Mouse (Mus musculus): ENCODE measurements around the gene Nedd8. TPM values are rescaled to one million over a fixed set of nuclear protein-coding genes. Genes with fewer than 3 reads are reported as not detected.
A peak's percentile ranks its signal among the peaks of the same experiment; 100 is the strongest.

Gene Nedd8
- polyA plus RNA-seq, 1 experiment = 478 TPM

- Histone ChIP-seq H3K36me3 (ENCODE audit: control insufficient read depth, insufficient read depth) (peaks cover 23% of the 10 kb centered on the region), H3K27me3 (ENCODE audit: control insufficient read depth, insufficient read depth, insufficient read length) (no peaks in the 10 kb centered on the region), H3K4me3 (ENCODE audit: insufficient read depth, poor library complexity, severe bottlenecking) (peak within 1 kb of the TSS; percentile 42), H3K79me2 (ENCODE audit: control insufficient read depth, insufficient read depth) (peaks cover 13% of the 10 kb centered on the region), H3ac (ENCODE audit: control insufficient read depth, insufficient read length, low read depth) (peak within 1 kb of the TSS; percentile 73), H3K79me3 (ENCODE audit: low read depth) (no peaks in the 10 kb centered on the region)
- TF ChIP-seq CTCF (IDR thresholded peaks at IDR 0.05; ENCODE audit: control insufficient read depth, insufficient read depth, insufficient read length) (peak; percentile 73), FOSL1 (IDR thresholded peaks at IDR 0.05; ENCODE audit: insufficient read depth, low read length, poor library complexity, severe bottlenecking) (no peak)
These were observed 11.9 kb downstream of the Nedd8 start, which contains the start of gene Mdp1 for GRCm38 (mm10) chr14:55659960-55660573. Gene Mdp1 (minus strand): TSS chr14:55660508.

GRCm38 (mm10) chr14:55658011-55658410, 13.9 kb downstream of the Nedd8 start:
- no peak overlapping the region for H3ac ChIP-seq (ENCODE audit: control insufficient read depth, insufficient read length, low read depth)
- peaks cover 15% of the 10 kb centered on the region for H3K36me3 ChIP-seq (ENCODE audit: control insufficient read depth, insufficient read depth)
- H3K79me2 ChIP-seq (ENCODE audit: control insufficient read depth, insufficient read depth) = no peaks in the 10 kb centered on the region
- TF ChIP-seq CEBPB (IDR thresholded peaks at IDR 0.05; ENCODE audit: low read depth) = no peak
- no peak for TF ChIP-seq MYOD1 (IDR thresholded peaks at IDR 0.05; ENCODE audit: control insufficient read depth, insufficient read length, low read depth)
- TF ChIP-seq USF1 (IDR thresholded peaks at IDR 0.05; ENCODE audit: low read depth) = no peak
- no peak for TF ChIP-seq FOSL1 (IDR thresholded peaks at IDR 0.05; ENCODE audit: insufficient read depth, low read length, poor library complexity, severe bottlenecking)
- TF ChIP-seq MYOG (IDR thresholded peaks at IDR 0.05; ENCODE audit: control insufficient read depth, extremely low read depth, insufficient read length) = no peak
- no peak for TF ChIP-seq CTCF (IDR thresholded peaks at IDR 0.05; ENCODE audit: control insufficient read depth, insufficient read depth, insufficient read length)
- no peak for TF ChIP-seq MAX (IDR thresholded peaks at IDR 0.05)
- H3K27me3 ChIP-seq (ENCODE audit: control insufficient read depth, insufficient read depth, insufficient read length) = no peaks in the 10 kb centered on the region
- no peak overlapping the region for H3K4me3 ChIP-seq (ENCODE audit: insufficient read depth, poor library complexity, severe bottlenecking)
- no peaks in the 10 kb centered on the region for H3K79me3 ChIP-seq (ENCODE audit: low read depth)

- no peaks in the 10 kb centered on the region for H3K79me3 ChIP-seq (ENCODE audit: low read depth)
- H3K79me2 ChIP-seq (ENCODE audit: control insufficient read depth, insufficient read depth) = no peaks in the 10 kb centered on the region
- no peak overlapping the region for H3ac ChIP-seq (ENCODE audit: control insufficient read depth, insufficient read length, low read depth)
- no peak overlapping the region for H3K4me3 ChIP-seq (ENCODE audit: insufficient read depth, poor library complexity, severe bottlenecking)
- H3K27me3 ChIP-seq (ENCODE audit: control insufficient read depth, insufficient read depth, insufficient read length) = no peaks in the 10 kb centered on the region
- TF ChIP-seq CTCF (IDR thresholded peaks at IDR 0.05; ENCODE audit: control insufficient read depth, insufficient read depth, insufficient read length) (no peak), CEBPB (IDR thresholded peaks at IDR 0.05; ENCODE audit: low read depth) (no peak), MAX (IDR thresholded peaks at IDR 0.05) (no peak), MYOG (IDR thresholded peaks at IDR 0.05; ENCODE audit: control insufficient read depth, extremely low read depth, insufficient read length) (no peak), USF1 (IDR thresholded peaks at IDR 0.05; ENCODE audit: low read depth) (no peak), FOSL1 (IDR thresholded peaks at IDR 0.05; ENCODE audit: insufficient read depth, low read length, poor library complexity, severe bottlenecking) (no peak), MYOD1 (IDR thresholded peaks at IDR 0.05; ENCODE audit: control insufficient read depth, insufficient read length, low read depth) (no peak)
- H3K36me3 ChIP-seq (ENCODE audit: control insufficient read depth, insufficient read depth) = peaks cover 6% of the 10 kb centered on the region
These were observed 15.0 kb downstream of the Nedd8 start for GRCm38 (mm10) chr14:55656935-55657334.

GRCm38 (mm10) chr14:55651528-55651927, 20.4 kb downstream of the Nedd8 start:
- no peaks in the 10 kb centered on the region for H3K79me3 ChIP-seq (ENCODE audit: low read depth)
- TF ChIP-seq FOSL1 (IDR thresholded peaks at IDR 0.05; ENCODE audit: insufficient read depth, low read length, poor library complexity, severe bottlenecking) = no peak
- TF ChIP-seq MAX (IDR thresholded peaks at IDR 0.05) = no peak

GRCm38 (mm10) chr14:55649884-55650283, 22.0 kb downstream of the Nedd8 start, which contains the start of gene Tssk4:
Gene Tssk4 (plus strand): TSS chr14:55650184.
- peaks cover 8% of the 10 kb centered on the region for H3K79me3 ChIP-seq (ENCODE audit: low read depth)
- H3K4me3 ChIP-seq (ENCODE audit: insufficient read depth, poor library complexity, severe bottlenecking) = no peak within 1 kb of the TSS
- no peak within 1 kb of the TSS for H3ac ChIP-seq (ENCODE audit: control insufficient read depth, insufficient read length, low read depth)
- H3K36me3 ChIP-seq (ENCODE audit: control insufficient read depth, insufficient read depth) = no peaks in the 10 kb centered on the region
- H3K79me2 ChIP-seq (ENCODE audit: control insufficient read depth, insufficient read depth) = peaks cover 24% of the 10 kb centered on the region
- H3K27me3 ChIP-seq (ENCODE audit: control insufficient read depth, insufficient read depth, insufficient read length) = no peaks in the 10 kb centered on the region
- TF ChIP-seq FOSL1 (IDR thresholded peaks at IDR 0.05; ENCODE audit: insufficient read depth, low read length, poor library complexity, severe bottlenecking) = no peak
- no peak for TF ChIP-seq CEBPB (IDR thresholded peaks at IDR 0.05; ENCODE audit: low read depth)
- TF ChIP-seq MAX (IDR thresholded peaks at IDR 0.05) = no peak
- no peak for TF ChIP-seq CTCF (IDR thresholded peaks at IDR 0.05; ENCODE audit: control insufficient read depth, insufficient read depth, insufficient read length)
- TF ChIP-seq MYOG (IDR thresholded peaks at IDR 0.05; ENCODE audit: control insufficient read depth, extremely low read depth, insufficient read length) = no peak

More at GRCm38 (mm10) chr14:55651528-55651927, 20.4 kb downstream of the Nedd8 start:
- Histone ChIP-seq H3K36me3 (ENCODE audit: control insufficient read depth, insufficient read depth) (no peaks in the 10 kb centered on the region), H3K4me3 (ENCODE audit: insufficient read depth, poor library complexity, severe bottlenecking) (no peak overlapping the region), H3K27me3 (ENCODE audit: control insufficient read depth, insufficient read depth, insufficient read length) (no peaks in the 10 kb centered on the region), H3ac (ENCODE audit: control insufficient read depth, insufficient read length, low read depth) (no peak overlapping the region), H3K79me2 (ENCODE audit: control insufficient read depth, insufficient read depth) (peaks cover 8% of the 10 kb centered on the region)

- Histone ChIP-seq H3K36me3 (ENCODE audit: control insufficient read depth, insufficient read depth) (peaks cover 24% of the 10 kb centered on the region), H3ac (ENCODE audit: control insufficient read depth, insufficient read length, low read depth) (peak overlapping the region; percentile 70), H3K27me3 (ENCODE audit: control insufficient read depth, insufficient read depth, insufficient read length) (no peaks in the 10 kb centered on the region), H3K79me2 (ENCODE audit: control insufficient read depth, insufficient read depth) (peaks cover 79% of the 10 kb centered on the region), H3K4me3 (ENCODE audit: insufficient read depth, poor library complexity, severe bottlenecking) (peak overlapping the region; percentile 83), H3K79me3 (ENCODE audit: low read depth) (peaks cover 44% of the 10 kb centered on the region)
- TF ChIP-seq CEBPB (IDR thresholded peaks at IDR 0.05; ENCODE audit: low read depth) (no peak), MYOG (IDR thresholded peaks at IDR 0.05; ENCODE audit: control insufficient read depth, extremely low read depth, insufficient read length) (no peak), MAX (IDR thresholded peaks at IDR 0.05) (no peak), USF1 (IDR thresholded peaks at IDR 0.05; ENCODE audit: low read depth) (no peak), MYOD1 (IDR thresholded peaks at IDR 0.05; ENCODE audit: control insufficient read depth, insufficient read length, low read depth) (no peak), CTCF (IDR thresholded peaks at IDR 0.05; ENCODE audit: control insufficient read depth, insufficient read depth, insufficient read length) (no peak), FOSL1 (IDR thresholded peaks at IDR 0.05; ENCODE audit: insufficient read depth, low read length, poor library complexity, severe bottlenecking) (no peak)
These were observed 27.5 kb downstream of the Nedd8 start for GRCm38 (mm10) chr14:55644261-55644888.
